Mouse (Mus musculus): ENCODE data around the gene Pyy. TPM values are rescaled to one million over a fixed set of nuclear protein-coding genes. Genes with fewer than 3 reads are reported as not detected.

Pyy gene
- polyA plus RNA-seq, 1 experiment from 2014 or later, result not detected

- Histone ChIP-seq H3K27ac (peak overlapping the region; percentile 98), H3K4me1 (replicated peaks) (peaks cover 36% of the 10 kb centered on the region), H3K9ac (replicated peaks) (peak overlapping the region; percentile 82), H3K4me2 (replicated peaks) (peak overlapping the region; percentile 83), H3K4me3 (replicated peaks) (peak overlapping the region; percentile 78), H3K36me3 (peaks cover 4% of the 10 kb centered on the region), H3K27me3 (no peaks in the 10 kb centered on the region), H3K9me3 (no peaks in the 10 kb centered on the region)
- under 1% methylated on average over 20 of the region's 20 CpGs for WGBS
- ATAC-seq, result peak; percentile 49
Observed at GRCm38 (mm10) chr11:102089088-102089808, 18.4 kb downstream of the Pyy start.

GRCm38 (mm10) chr11:102087931-102088898 lies 19.4 kb downstream of the Pyy start, which contains the start of gene Mpp2:
Gene Mpp2, minus strand, starts transcription at chr11:102088515.
- H3K4me2 ChIP-seq (replicated peaks), result peak within 1 kb of the TSS; percentile 83
- peaks cover 45% of the 10 kb centered on the region for H3K4me1 ChIP-seq (replicated peaks)
- H3K27me3 ChIP-seq, result no peaks in the 10 kb centered on the region
- no peaks in the 10 kb centered on the region for H3K9me3 ChIP-seq
- H3K9ac ChIP-seq (replicated peaks), result peak within 1 kb of the TSS; percentile 82
- WGBS, result under 1% methylated on average over 49 of the region's 49 CpGs
- peaks cover 7% of the 10 kb centered on the region for H3K36me3 ChIP-seq
- peak; percentile 53 for ATAC-seq
- peak within 1 kb of the TSS; percentile 78 for H3K4me3 ChIP-seq (replicated peaks)
- H3K27ac ChIP-seq, result peak within 1 kb of the TSS; percentile 98

GRCm38 (mm10) chr11:102087081-102087751 lies 20.4 kb downstream of the Pyy start:
- Histone ChIP-seq H3K36me3 (peaks cover 7% of the 10 kb centered on the region), H3K27me3 (no peaks in the 10 kb centered on the region), H3K27ac (peak overlapping the region; percentile 98), H3K4me3 (replicated peaks) (peak overlapping the region; percentile 78), H3K4me1 (replicated peaks) (peaks cover 55% of the 10 kb centered on the region), H3K9me3 (no peaks in the 10 kb centered on the region), H3K9ac (replicated peaks) (peak overlapping the region; percentile 82), H3K4me2 (replicated peaks) (peak overlapping the region; percentile 83)
- peak; percentile 80 for ATAC-seq
- WGBS, result under 1% methylated on average over 39 of the region's 39 CpGs

- H3K4me2 ChIP-seq (replicated peaks), result peak overlapping the region; percentile 83
- peaks cover 7% of the 10 kb centered on the region for H3K36me3 ChIP-seq
- H3K27ac ChIP-seq, result peak overlapping the region; percentile 98
- H3K9ac ChIP-seq (replicated peaks), result peak overlapping the region; percentile 82
- H3K27me3 ChIP-seq, result no peaks in the 10 kb centered on the region
- peaks cover 64% of the 10 kb centered on the region for H3K4me1 ChIP-seq (replicated peaks)
- no peak for ATAC-seq
- H3K4me3 ChIP-seq (replicated peaks), result peak overlapping the region; percentile 78
- no peaks in the 10 kb centered on the region for H3K9me3 ChIP-seq
- 8% methylated on average over 3 of the region's 3 CpGs for WGBS
Observed at GRCm38 (mm10) chr11:102086331-102086730, 21.3 kb downstream of the Pyy start.

GRCm38 (mm10) chr11:102084159-102084558 lies 23.5 kb downstream of the Pyy start:
- no peak for ATAC-seq
- peaks cover 21% of the 10 kb centered on the region for H3K36me3 ChIP-seq

GRCm38 (mm10) chr11:102083193-102083592 lies 24.4 kb downstream of the Pyy start:
- no peak overlapping the region for H3K4me3 ChIP-seq (replicated peaks)
- no peak for ATAC-seq
- no peaks in the 10 kb centered on the region for H3K9me3 ChIP-seq
- H3K27ac ChIP-seq, result no peak overlapping the region
- WGBS, result 48% methylated on average over 4 of the region's 4 CpGs
- peak overlapping the region; percentile 80; the same call in 1 of the 2 replicates for H3K4me2 ChIP-seq (replicated peaks)
- peaks cover 30% of the 10 kb centered on the region for H3K36me3 ChIP-seq
- peaks cover 57% of the 10 kb centered on the region for H3K4me1 ChIP-seq (replicated peaks)
- H3K9ac ChIP-seq (replicated peaks), result no peak overlapping the region
- H3K27me3 ChIP-seq, result no peaks in the 10 kb centered on the region

More at GRCm38 (mm10) chr11:102084159-102084558, 23.5 kb downstream of the Pyy start:
- 0 out of 2 replicates have a peak overlapping the region, but pooled peaks have one; percentile 3 for H3K27ac ChIP-seq
- H3K4me3 ChIP-seq (replicated peaks), result no peak overlapping the region
- 11% methylated on average over 7 of the region's 7 CpGs for WGBS
- H3K9ac ChIP-seq (replicated peaks), result no peak overlapping the region
- peaks cover 62% of the 10 kb centered on the region for H3K4me1 ChIP-seq (replicated peaks)
- H3K27me3 ChIP-seq, result no peaks in the 10 kb centered on the region
- no peaks in the 10 kb centered on the region for H3K9me3 ChIP-seq
- H3K4me2 ChIP-seq (replicated peaks), result no peak overlapping the region

- peak overlapping the region; percentile 43 for H3K4me3 ChIP-seq (replicated peaks)
- WGBS, result 4% methylated on average over 18 of the region's 18 CpGs
- peak; percentile 80 for ATAC-seq
- H3K36me3 ChIP-seq, result peaks cover 37% of the 10 kb centered on the region
- no peak overlapping the region for H3K27ac ChIP-seq
- peak overlapping the region; percentile 74 for H3K9ac ChIP-seq (replicated peaks)
- peak overlapping the region; percentile 80 for H3K4me2 ChIP-seq (replicated peaks)
- no peaks in the 10 kb centered on the region for H3K9me3 ChIP-seq
- no peaks in the 10 kb centered on the region for H3K27me3 ChIP-seq
- H3K4me1 ChIP-seq (replicated peaks), result peaks cover 57% of the 10 kb centered on the region
Observed at GRCm38 (mm10) chr11:102082322-102082721, 25.3 kb downstream of the Pyy start.

- no peaks in the 10 kb centered on the region for H3K27me3 ChIP-seq
- ATAC-seq, result no peak
- H3K27ac ChIP-seq, result no peak overlapping the region
- no peaks in the 10 kb centered on the region for H3K9me3 ChIP-seq
- H3K9ac ChIP-seq (replicated peaks), result no peak overlapping the region
- no peak overlapping the region for H3K4me2 ChIP-seq (replicated peaks)
- WGBS, result 69% methylated on average over 14 of the region's 14 CpGs
- no peak overlapping the region for H3K4me3 ChIP-seq (replicated peaks)
- H3K36me3 ChIP-seq, result peaks cover 36% of the 10 kb centered on the region
- peaks cover 14% of the 10 kb centered on the region for H3K4me1 ChIP-seq (replicated peaks)
Observed at GRCm38 (mm10) chr11:102073722-102074121, 33.9 kb downstream of the Pyy start.

GRCm38 (mm10) chr11:102072729-102073128 lies 34.9 kb downstream of the Pyy start:
- H3K9me3 ChIP-seq, result no peaks in the 10 kb centered on the region
- H3K36me3 ChIP-seq, result peaks cover 27% of the 10 kb centered on the region
- H3K4me1 ChIP-seq (replicated peaks), result peaks cover 14% of the 10 kb centered on the region
- H3K27ac ChIP-seq, result no peak overlapping the region
- no peaks in the 10 kb centered on the region for H3K27me3 ChIP-seq
- no peak overlapping the region for H3K9ac ChIP-seq (replicated peaks)
- H3K4me2 ChIP-seq (replicated peaks), result no peak overlapping the region
- no peak overlapping the region for H3K4me3 ChIP-seq (replicated peaks)
- ATAC-seq, result no peak
- WGBS, result 83% methylated on average over 5 of the region's 5 CpGs

- no peaks in the 10 kb centered on the region for H3K27me3 ChIP-seq
- H3K4me2 ChIP-seq (replicated peaks), result 0 out of 2 replicates have a peak overlapping the region, but pooled peaks have one; percentile 7
- no peak overlapping the region for H3K4me3 ChIP-seq (replicated peaks)
- H3K4me1 ChIP-seq (replicated peaks), result peaks cover 14% of the 10 kb centered on the region
- ATAC-seq, result no peak
- H3K27ac ChIP-seq, result no peak overlapping the region
- no peaks in the 10 kb centered on the region for H3K9me3 ChIP-seq
- WGBS, result 3% methylated on average over 13 of the region's 13 CpGs
- H3K9ac ChIP-seq (replicated peaks), result 0 out of 2 replicates have a peak overlapping the region, but pooled peaks have one; percentile 7
- peaks cover 15% of the 10 kb centered on the region for H3K36me3 ChIP-seq
Observed at GRCm38 (mm10) chr11:102070426-102070825, 37.2 kb downstream of the Pyy start.

GRCm38 (mm10) chr11:102069633-102070032 lies 38.0 kb downstream of the Pyy start:
- 53% methylated on average over 11 of the region's 11 CpGs for WGBS
- no peak for ATAC-seq
- no peak overlapping the region for H3K27ac ChIP-seq

More at GRCm38 (mm10) chr11:102069633-102070032, 38.0 kb downstream of the Pyy start:
- Histone ChIP-seq H3K4me2 (replicated peaks) (no peak overlapping the region), H3K27me3 (no peaks in the 10 kb centered on the region), H3K9ac (replicated peaks) (no peak overlapping the region), H3K36me3 (peaks cover 10% of the 10 kb centered on the region), H3K4me1 (replicated peaks) (peaks cover 14% of the 10 kb centered on the region), H3K9me3 (no peaks in the 10 kb centered on the region), H3K4me3 (replicated peaks) (no peak overlapping the region)
